8 mouse cellular contexts compared by ENCODE assay signal in genomic region chr16:18052731-18053202, GRCm38 (mm10). TPM values are rescaled to one million over a fixed set of nuclear protein-coding genes. Genes with fewer than 3 reads are reported as not detected.
A peak's percentile ranks its signal among the peaks of the same experiment; 100 is the strongest.
DNase-seq lines count a peak whose midpoint lies in the region; ATAC-seq and TF ChIP-seq lines count a peak whose summit lies in the region.

TSS of gene Dgcr6 (plus strand) at chr16:18052860.

- no peaks in the 10 kb centered on the region for H3K9me3 ChIP-seq in G1E (replicated peaks)
- no peaks in the 10 kb centered on the region for H3K9me3 ChIP-seq in forebrain, postnatal 0 days (ENCODE audit: low read length)
- H3K9me3 ChIP-seq in liver, postnatal 0 days (ENCODE audit: low read length) = no peaks in the 10 kb centered on the region
- no peaks in the 10 kb centered on the region for H3K9me3 ChIP-seq in neural tube, embryonic 15.5 days (replicated peaks)

- H3K27me3 ChIP-seq in G1E (ENCODE audit: insufficient read depth, low read length) = peaks cover 28% of the 10 kb centered on the region
- no peaks in the 10 kb centered on the region for H3K27me3 ChIP-seq in forebrain, postnatal 0 days (ENCODE audit: insufficient read depth, low read length)
- no peaks in the 10 kb centered on the region for H3K27me3 ChIP-seq in liver, postnatal 0 days (ENCODE audit: insufficient read depth, low read length)
- H3K27me3 ChIP-seq in neural tube, embryonic 15.5 days (replicated peaks) = peaks cover 4% of the 10 kb centered on the region; the same call in 1 of the 2 replicates
- H3K27me3 ChIP-seq in thymus, adult 2 months (ENCODE audit: control insufficient read depth, insufficient read depth, low read length) = no peaks in the 10 kb centered on the region

- intact Hi-C loops in heart, postnatal 25 days (cut with DNase I) = loop anchor here (2.0 kb wide), 1 partner anchor 158 kb away; no protein-coding TSS in a partner anchor

- peak within 1 kb of the TSS; percentile 62; the same call in 1 of the 2 replicates for H3K27ac ChIP-seq in forebrain, postnatal 0 days (ENCODE audit: low read depth, low read length)
- no peak within 1 kb of the TSS for H3K27ac ChIP-seq in liver, postnatal 0 days (ENCODE audit: low read depth)
- H3K27ac ChIP-seq in neural tube, embryonic 15.5 days (replicated peaks) = peak within 1 kb of the TSS; percentile 58
- H3K27ac ChIP-seq in thymus, adult 2 months (ENCODE audit: control insufficient read depth, insufficient read depth, low read length) = no peak within 1 kb of the TSS

- peak; percentile 85 for TF ChIP-seq CTCF in G1E (IDR thresholded peaks at IDR 0.05; ENCODE audit: low read depth, low read length)
- peak; percentile 92 for TF ChIP-seq CTCF in forebrain, postnatal 0 days (IDR thresholded peaks at IDR 0.05; ENCODE audit: low read depth)
- TF ChIP-seq CTCF in liver, postnatal 0 days (IDR thresholded peaks at IDR 0.05; ENCODE audit: low read depth) = peak; percentile 87
- peak; percentile 82; the same call in 1 of the 2 replicates for TF ChIP-seq CTCF in thymus, adult 2 months (IDR thresholded peaks at IDR 0.05; ENCODE audit: borderline replicate concordance, control insufficient read depth, extremely low read depth, insufficient read depth, low read length, poor library complexity)

- H3K9ac ChIP-seq in forebrain, postnatal 0 days = peak within 1 kb of the TSS; percentile 25; the same call in 1 of the 2 replicates
- H3K9ac ChIP-seq in liver, postnatal 0 days (replicated peaks) = no peak within 1 kb of the TSS
- peak within 1 kb of the TSS; percentile 15; the same call in 1 of the 2 replicates for H3K9ac ChIP-seq in neural tube, embryonic 15.5 days (replicated peaks)

- WGBS in forebrain, postnatal 0 days = 15% methylated on average over 11 of the region's 11 CpGs
- WGBS in liver, postnatal 0 days (ENCODE audit: insufficient replicate concordance) = 15% methylated on average over 11 of the region's 11 CpGs
- 13% methylated on average over 11 of the region's 11 CpGs for WGBS in neural tube, embryonic 15.5 days
- 20% methylated on average over 11 of the region's 11 CpGs for WGBS in thymus, adult 2 months

- peak within 1 kb of the TSS; percentile 35; the same call in 1 of the 2 replicates for H3K4me2 ChIP-seq in forebrain, postnatal 0 days (ENCODE audit: low read depth)
- H3K4me2 ChIP-seq in liver, postnatal 0 days (ENCODE audit: low read depth, low read length) = no peak within 1 kb of the TSS
- H3K4me2 ChIP-seq in neural tube, embryonic 15.5 days = peak within 1 kb of the TSS; percentile 43

- H3K36me3 ChIP-seq in G1E (replicated peaks) = no peaks in the 10 kb centered on the region
- H3K36me3 ChIP-seq in forebrain, postnatal 0 days (ENCODE audit: insufficient read depth) = no peaks in the 10 kb centered on the region
- H3K36me3 ChIP-seq in liver, postnatal 0 days (replicated peaks; ENCODE audit: insufficient read depth, low read length) = no peaks in the 10 kb centered on the region
- H3K36me3 ChIP-seq in neural tube, embryonic 15.5 days = no peaks in the 10 kb centered on the region
- no peaks in the 10 kb centered on the region for H3K36me3 ChIP-seq in thymus, adult 2 months (ENCODE audit: control insufficient read depth, insufficient read depth, low read length)

- no peak for TF ChIP-seq EP300 in liver, postnatal 0 days (IDR thresholded peaks at IDR 0.05; ENCODE audit: low read depth)

- no peak for TF ChIP-seq POLR2A in thymus, adult 2 months (IDR thresholded peaks at IDR 0.05; ENCODE audit: control insufficient read depth, extremely low read depth, insufficient read depth, low read length, poor library complexity)

- DNase-seq in G1E (ENCODE audit: low spot score) = peak; percentile 53
- peak; percentile 86 for DNase-seq in cerebellum, adult 11-12 months
- DNase-seq in forebrain, postnatal 0 days = peak; percentile 90
- peak; percentile 34 for DNase-seq in heart, postnatal 25 days (ENCODE audit: low spot score)
- peak; percentile 84 for DNase-seq in layer of hippocampus, adult 11-12 months (ENCODE audit: low spot score)
- peak; percentile 82 for DNase-seq in liver, postnatal 0 days
- DNase-seq in thymus, adult 2 months = peak; percentile 61

- no peak for ATAC-seq in G1E (ENCODE audit: extremely low read depth, insufficient number of reproducible peaks, low FRiP score, poor library complexity, severe bottlenecking)
- peak; percentile 92 for ATAC-seq in forebrain, postnatal 0 days
- peak; percentile 56 for ATAC-seq in liver, postnatal 0 days
- peak; percentile 79 for ATAC-seq in neural tube, embryonic 15.5 days (ENCODE audit: low FRiP score)

- no peak within 1 kb of the TSS for H3K4me3 ChIP-seq in G1E (ENCODE audit: low read depth, low read length)
- H3K4me3 ChIP-seq in forebrain, postnatal 0 days (ENCODE audit: low read depth, low read length) = no peak within 1 kb of the TSS
- no peak within 1 kb of the TSS for H3K4me3 ChIP-seq in liver, postnatal 0 days (ENCODE audit: low read depth, low read length)
- peak within 1 kb of the TSS; percentile 12; the same call in 1 of the 2 replicates for H3K4me3 ChIP-seq in neural tube, embryonic 15.5 days (replicated peaks)
- no peak within 1 kb of the TSS for H3K4me3 ChIP-seq in thymus, adult 2 months (ENCODE audit: control insufficient read depth, insufficient read depth, low read length)

- 0 out of 2 replicates have a peak, but pooled peaks cover 2% of the 10 kb centered on the region for H3K4me1 ChIP-seq in G1E (ENCODE audit: insufficient read depth, low read depth, low read length)
- H3K4me1 ChIP-seq in forebrain, postnatal 0 days (ENCODE audit: insufficient read depth) = no peaks in the 10 kb centered on the region
- H3K4me1 ChIP-seq in liver, postnatal 0 days (ENCODE audit: insufficient read depth) = peaks cover 4% of the 10 kb centered on the region; the same call in 1 of the 2 replicates
- H3K4me1 ChIP-seq in neural tube, embryonic 15.5 days = peaks cover 8% of the 10 kb centered on the region
- peaks cover 6% of the 10 kb centered on the region; the same call in 1 of the 2 replicates for H3K4me1 ChIP-seq in thymus, adult 2 months (replicated peaks; ENCODE audit: control insufficient read depth, insufficient read depth, low read length)

RNA-seq across cellular contexts. Expression of gene Dgcr6, which starts in this region (rescaled TPM):
- 18.4 and 22.4 TPM in 2 replicates for total RNA-seq in G1E (2014; fragmentation: Nextera tagmentation)
- total RNA-seq in G1E (2017) = 14.1 and 19.6 TPM in 2 replicates
- 20.4 and 23.8 TPM in 2 replicates for polyA plus RNA-seq in G1E (2012)
- total RNA-seq in forebrain, postnatal 0 days (2014; rRNA removed) = 64.2 and 66.9 TPM in 2 replicates
- 171 and 177 TPM in 2 replicates for polyA plus RNA-seq in forebrain, postnatal 0 days (2015; fragmentation: Nextera tagmentation; extraction: Ambion mirVana)
- 10 to 100 TPM; 39.6 to 44.8 TPM for total RNA-seq in heart, postnatal 25 days (2021)
- polyA plus RNA-seq in liver, postnatal 0 days (2015; fragmentation: Nextera tagmentation; extraction: Ambion mirVana) = 23.2 and 24.4 TPM in 2 replicates
- 148 and 162 TPM in 2 replicates for polyA plus RNA-seq in neural tube, embryonic 15.5 days (2015; fragmentation: Nextera tagmentation; extraction: Ambion mirVana)
- 110 and 117 TPM in 2 replicates for polyA plus RNA-seq in thymus, adult 2 months (2012; rRNA removed)

Comparison
In these comparisons a context has a peak if more than half of its experiments do, and no peak if none do; other contexts are left out.
1. DNase-seq: peak in every context shown above with its lines; median percentile 90 in forebrain, postnatal 0 days; 86 in cerebellum, adult 11-12 months; 84 in layer of hippocampus, adult 11-12 months; 82 in liver, postnatal 0 days; 61 in thymus, adult 2 months; 53 in G1E; 34 in heart, postnatal 25 days.
2. H3K27ac ChIP-seq: peak in forebrain, postnatal 0 days (single experiment) and neural tube, embryonic 15.5 days (single experiment); none in liver, postnatal 0 days (single experiment) and thymus, adult 2 months (single experiment).
3. Peak in every context shown above with its lines, with median percentiles within 50 percentile points of each other: CTCF ChIP-seq.